Mouse (Mus musculus): ENCODE data around the gene Kank2.

- TF ChIP-seq POLR2A (IDR thresholded peaks at IDR 0.05; ENCODE audit: borderline replicate concordance, insufficient read depth, low read length) (no peak), CTCF (IDR thresholded peaks at IDR 0.05; ENCODE audit: borderline replicate concordance, insufficient read depth, low read depth, low read length) (no peak)
Observed at GRCm38 (mm10) chr9:21847425-21847824, 48.9 kb upstream of the Kank2 start.

Data from cerebellum, adult 2 months (tissue).